Mouse (Mus musculus): ENCODE data around the gene Elmo2. TPM values are rescaled to one million over a fixed set of nuclear protein-coding genes. Genes with fewer than 3 reads are reported as not detected.

Gene Elmo2
- total RNA-seq, 1 experiment, result 21.7 TPM

GRCm38 (mm10) chr2:165273589-165273988 lies 52.7 kb downstream of the Elmo2 start:
- DNase-seq (ENCODE audit: low read depth, low spot score), result no peak
- in situ Hi-C loops (cut with MboI; ENCODE audit: low sequenced_read_pairs in 2 of 2, unreplicated experiment in 2 of 2), result loop anchor here in 1 of 2 experiments (5.0 kb wide), 1 partner anchor 201 kb away; no protein-coding TSS in a partner anchor
- no peak overlapping the region for H3K4me3 ChIP-seq (ENCODE audit: insufficient read depth in 1 of 2, low read depth in 1 of 2, low read length in 2 of 2, poor library complexity in 1 of 2, severe bottlenecking in 1 of 2)
- H3K27ac ChIP-seq (ENCODE audit: insufficient read depth, low read depth, low read length, poor library complexity, severe bottlenecking), result no peak overlapping the region
- peaks cover 0 to 2% of the 10 kb centered on the region in 2 experiments; a peak in 1 of 4 replicates for H3K4me1 ChIP-seq (ENCODE audit: control insufficient read depth in 2 of 2, insufficient read depth in 2 of 2, low read length in 2 of 2, poor library complexity in 1 of 2)
- TF ChIP-seq HCFC1 (IDR thresholded peaks at IDR 0.05; ENCODE audit: borderline replicate concordance, insufficient read depth, low read length), result no peak
- no peak for TF ChIP-seq ZNF384 (IDR thresholded peaks at IDR 0.05; ENCODE audit: low read depth, low read length)
- no peak for TF ChIP-seq CHD2 (IDR thresholded peaks at IDR 0.05; ENCODE audit: low read depth, low read length)
- no peak for TF ChIP-seq MAFK (IDR thresholded peaks at IDR 0.05; ENCODE audit: insufficient read depth, low read depth, low read length)
- TF ChIP-seq ZC3H11A (IDR thresholded peaks at IDR 0.05; ENCODE audit: borderline replicate concordance, low read depth, low read length), result no peak
- H3K9ac ChIP-seq (ENCODE audit: insufficient read depth, low read depth, low read length, poor library complexity, severe bottlenecking), result no peak overlapping the region
- no peaks in the 10 kb centered on the region for H3K9me3 ChIP-seq (ENCODE audit: control insufficient read depth, insufficient read depth, low read depth, low read length)
- H3K36me3 ChIP-seq (ENCODE audit: control insufficient read depth, insufficient read depth, low read length, poor library complexity, severe bottlenecking), result peaks cover 13% of the 10 kb centered on the region; the same call in 1 of the 2 replicates

- no peak overlapping the region for H3K27ac ChIP-seq (ENCODE audit: insufficient read depth, low read depth, low read length, poor library complexity, severe bottlenecking)
- no peak for DNase-seq (ENCODE audit: low read depth, low spot score)
- H3K4me1 ChIP-seq (ENCODE audit: control insufficient read depth in 2 of 2, insufficient read depth in 2 of 2, low read length in 2 of 2, poor library complexity in 1 of 2), result peaks cover 0 to 6% of the 10 kb centered on the region in 2 experiments; a peak in 1 of 4 replicates
- H3K4me3 ChIP-seq (ENCODE audit: insufficient read depth in 1 of 2, low read depth in 1 of 2, low read length in 2 of 2, poor library complexity in 1 of 2, severe bottlenecking in 1 of 2), result no peak overlapping the region
- H3K9ac ChIP-seq (ENCODE audit: insufficient read depth, low read depth, low read length, poor library complexity, severe bottlenecking), result no peak overlapping the region
- no peaks in the 10 kb centered on the region for H3K9me3 ChIP-seq (ENCODE audit: control insufficient read depth, insufficient read depth, low read depth, low read length)
- no peaks in the 10 kb centered on the region for H3K36me3 ChIP-seq (ENCODE audit: control insufficient read depth, insufficient read depth, low read length, poor library complexity, severe bottlenecking)
- in situ Hi-C loops (cut with MboI; ENCODE audit: low sequenced_read_pairs in 2 of 2, unreplicated experiment in 2 of 2), result loop anchor here in 1 of 2 experiments (5.0 kb wide), 1 partner anchor 199 kb away; no protein-coding TSS in a partner anchor
- no peak for TF ChIP-seq MAFK (IDR thresholded peaks at IDR 0.05; ENCODE audit: insufficient read depth, low read depth, low read length)
- no peak for TF ChIP-seq ZNF384 (IDR thresholded peaks at IDR 0.05; ENCODE audit: low read depth, low read length)
- TF ChIP-seq HCFC1 (IDR thresholded peaks at IDR 0.05; ENCODE audit: borderline replicate concordance, insufficient read depth, low read length), result no peak
- no peak for TF ChIP-seq CHD2 (IDR thresholded peaks at IDR 0.05; ENCODE audit: low read depth, low read length)
- no peak for TF ChIP-seq ZC3H11A (IDR thresholded peaks at IDR 0.05; ENCODE audit: borderline replicate concordance, low read depth, low read length)
These were observed 55.0 kb downstream of the Elmo2 start for GRCm38 (mm10) chr2:165271326-165271725.

GRCm38 (mm10) chr2:165270858-165271257 lies 55.4 kb downstream of the Elmo2 start:
- no peaks in the 10 kb centered on the region for H3K9me3 ChIP-seq (ENCODE audit: control insufficient read depth, insufficient read depth, low read depth, low read length)
- no peak for DNase-seq (ENCODE audit: low read depth, low spot score)
- H3K36me3 ChIP-seq (ENCODE audit: control insufficient read depth, insufficient read depth, low read length, poor library complexity, severe bottlenecking), result no peaks in the 10 kb centered on the region
- no peak overlapping the region for H3K9ac ChIP-seq (ENCODE audit: insufficient read depth, low read depth, low read length, poor library complexity, severe bottlenecking)
- TF ChIP-seq ZNF384 (IDR thresholded peaks at IDR 0.05; ENCODE audit: low read depth, low read length), result no peak
- no peak for TF ChIP-seq MAFK (IDR thresholded peaks at IDR 0.05; ENCODE audit: insufficient read depth, low read depth, low read length)
- TF ChIP-seq CHD2 (IDR thresholded peaks at IDR 0.05; ENCODE audit: low read depth, low read length), result no peak
- no peak for TF ChIP-seq ZC3H11A (IDR thresholded peaks at IDR 0.05; ENCODE audit: borderline replicate concordance, low read depth, low read length)
- TF ChIP-seq HCFC1 (IDR thresholded peaks at IDR 0.05; ENCODE audit: borderline replicate concordance, insufficient read depth, low read length), result no peak
- H3K4me1 ChIP-seq (ENCODE audit: control insufficient read depth in 2 of 2, insufficient read depth in 2 of 2, low read length in 2 of 2, poor library complexity in 1 of 2), result peaks cover 0 to 5% of the 10 kb centered on the region in 2 experiments; a peak in 1 of 4 replicates
- H3K27ac ChIP-seq (ENCODE audit: insufficient read depth, low read depth, low read length, poor library complexity, severe bottlenecking), result no peak overlapping the region
- H3K4me3 ChIP-seq (ENCODE audit: insufficient read depth in 1 of 2, low read depth in 1 of 2, low read length in 2 of 2, poor library complexity in 1 of 2, severe bottlenecking in 1 of 2), result no peak overlapping the region
- in situ Hi-C loops (cut with MboI; ENCODE audit: low sequenced_read_pairs in 2 of 2, unreplicated experiment in 2 of 2), result loop anchor here in 1 of 2 experiments (5.0 kb wide), 1 partner anchor 199 kb away; no protein-coding TSS in a partner anchor

- no peak overlapping the region for H3K4me3 ChIP-seq (ENCODE audit: insufficient read depth in 1 of 2, low read depth in 1 of 2, low read length in 2 of 2, poor library complexity in 1 of 2, severe bottlenecking in 1 of 2)
- no peaks in the 10 kb centered on the region for H3K9me3 ChIP-seq (ENCODE audit: control insufficient read depth, insufficient read depth, low read depth, low read length)
- H3K27ac ChIP-seq (ENCODE audit: insufficient read depth, low read depth, low read length, poor library complexity, severe bottlenecking), result no peak overlapping the region
These were observed 59.5 kb downstream of the Elmo2 start for GRCm38 (mm10) chr2:165266739-165267138.

GRCm38 (mm10) chr2:165263861-165264260 lies 62.4 kb downstream of the Elmo2 start:
- no peak overlapping the region for H3K27ac ChIP-seq (ENCODE audit: insufficient read depth, low read depth, low read length, poor library complexity, severe bottlenecking)
- TF ChIP-seq CHD2 (IDR thresholded peaks at IDR 0.05; ENCODE audit: low read depth, low read length) (no peak), HCFC1 (IDR thresholded peaks at IDR 0.05; ENCODE audit: borderline replicate concordance, insufficient read depth, low read length) (no peak), ZC3H11A (IDR thresholded peaks at IDR 0.05; ENCODE audit: borderline replicate concordance, low read depth, low read length) (no peak), MAFK (IDR thresholded peaks at IDR 0.05; ENCODE audit: insufficient read depth, low read depth, low read length) (no peak), ZNF384 (IDR thresholded peaks at IDR 0.05; ENCODE audit: low read depth, low read length) (no peak)
- H3K36me3 ChIP-seq (ENCODE audit: control insufficient read depth, insufficient read depth, low read length, poor library complexity, severe bottlenecking), result no peaks in the 10 kb centered on the region
- H3K9ac ChIP-seq (ENCODE audit: insufficient read depth, low read depth, low read length, poor library complexity, severe bottlenecking), result peak overlapping the region; percentile 10; the same call in 1 of the 2 replicates
- no peak for DNase-seq (ENCODE audit: low read depth, low spot score)
- H3K4me1 ChIP-seq (ENCODE audit: control insufficient read depth in 2 of 2, insufficient read depth in 2 of 2, low read length in 2 of 2, poor library complexity in 1 of 2), result peaks cover 0 to 8% of the 10 kb centered on the region in 2 experiments; a peak in 2 of 4 replicates
- H3K9me3 ChIP-seq (ENCODE audit: control insufficient read depth, insufficient read depth, low read depth, low read length), result no peaks in the 10 kb centered on the region
- no peak overlapping the region for H3K4me3 ChIP-seq (ENCODE audit: insufficient read depth in 1 of 2, low read depth in 1 of 2, low read length in 2 of 2, poor library complexity in 1 of 2, severe bottlenecking in 1 of 2)
- in situ Hi-C loops (cut with MboI; ENCODE audit: low sequenced_read_pairs in 2 of 2, unreplicated experiment in 2 of 2), result no loop called here

More at GRCm38 (mm10) chr2:165266739-165267138, 59.5 kb downstream of the Elmo2 start:
- no peak overlapping the region for H3K9ac ChIP-seq (ENCODE audit: insufficient read depth, low read depth, low read length, poor library complexity, severe bottlenecking)
- H3K4me1 ChIP-seq (ENCODE audit: control insufficient read depth in 2 of 2, insufficient read depth in 2 of 2, low read length in 2 of 2, poor library complexity in 1 of 2), result peaks cover 0 to 8% of the 10 kb centered on the region in 2 experiments; a peak in 2 of 4 replicates
- DNase-seq (ENCODE audit: low read depth, low spot score), result no peak
- no peak for TF ChIP-seq MAFK (IDR thresholded peaks at IDR 0.05; ENCODE audit: insufficient read depth, low read depth, low read length)
- H3K36me3 ChIP-seq (ENCODE audit: control insufficient read depth, insufficient read depth, low read length, poor library complexity, severe bottlenecking), result no peaks in the 10 kb centered on the region
- in situ Hi-C loops (cut with MboI; ENCODE audit: low sequenced_read_pairs in 2 of 2, unreplicated experiment in 2 of 2), result no loop called here
